Mouse (Mus musculus): Measurements from ENCODE around the gene Chd4.

DNA sequence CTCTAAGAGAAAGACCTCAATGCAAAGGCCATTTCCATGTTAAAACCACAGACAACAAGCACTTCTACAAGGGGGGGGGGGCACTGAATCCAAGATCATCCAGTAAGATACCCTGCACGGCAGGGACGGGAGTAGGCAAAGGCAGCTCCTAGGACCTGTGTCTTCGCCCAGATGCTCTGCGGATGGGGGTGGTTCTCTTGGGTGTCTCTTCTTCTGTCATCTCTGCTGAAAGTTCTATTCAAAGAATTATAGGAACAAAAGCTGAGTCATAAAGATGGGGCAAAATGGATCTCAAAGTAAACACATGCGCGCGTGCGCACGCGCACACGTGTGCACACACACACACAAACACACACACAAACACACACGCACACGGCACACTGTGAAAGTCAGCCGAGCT, 72.3 kb downstream of the Chd4 start:
- no peak for TF ChIP-seq USF1 (IDR thresholded peaks at IDR 0.05; ENCODE audit: low read depth)
- TF ChIP-seq CTCF (IDR thresholded peaks at IDR 0.05; ENCODE audit: control insufficient read depth, insufficient read depth, insufficient read length): no peak
- no peak for TF ChIP-seq MYOG (IDR thresholded peaks at IDR 0.05; ENCODE audit: control insufficient read depth, extremely low read depth, insufficient read length)
- TF ChIP-seq CEBPB (IDR thresholded peaks at IDR 0.05; ENCODE audit: low read depth): no peak
- TF ChIP-seq MAX (IDR thresholded peaks at IDR 0.05): no peak

Data from C2C12 (cell line).